Mouse (Mus musculus) hindbrain, postnatal 0 days (tissue): Measurements from ENCODE around the gene Rab3d. TPM values are rescaled to one million over a fixed set of nuclear protein-coding genes. Genes with fewer than 3 reads are reported as not detected.

Experiments used
- ATAC-seq: fragments of 200-750 bp; cut with Nextera tagmentation; 2 replicates; pipeline ENCODE4 v1.8.0; 2017; ENCODE audit warnings: mild to moderate bottlenecking, moderate TSS enrichment, moderate library complexity
- DNase-seq: peaks from one replicate; pipeline ENCODE4 v3.0.0-alpha.2; 2015; ENCODE audit warnings: low spot score
- H3K27ac ChIP-seq: fragments of 300-500 bp; sonication (generic); 2 replicates; pipeline ENCODE4 v1.5.1; 2014; ENCODE audit warnings: mild to moderate bottlenecking
- H3K27me3 ChIP-seq: fragments of 300-500 bp; sonication (generic); 2 replicates; pipeline ENCODE4 v1.6.1; 2014; ENCODE audit warnings: low read length, mixed read lengths; ENCODE audit not compliant: insufficient read depth
- H3K36me3 ChIP-seq: fragments of 300-500 bp; sonication (generic); 2 replicates; pipeline ENCODE4 v1.6.1; 2014; ENCODE audit warnings: low read length, mixed read lengths; ENCODE audit not compliant: insufficient read depth
- H3K4me1 ChIP-seq: fragments of 300-500 bp; sonication (generic); 2 replicates; pipeline ENCODE4 v1.6.1; 2014; ENCODE audit warnings: antibody characterized with exemption, low read length, mixed read lengths; ENCODE audit not compliant: insufficient read depth
- H3K4me2 ChIP-seq: fragments of 300-500 bp; sonication (generic); 2 replicates; pipeline ENCODE4 v1.6.1; 2014; ENCODE audit warnings: low read depth, mild to moderate bottlenecking, low read length, moderate library complexity, mixed read lengths
- H3K4me3 ChIP-seq: fragments of 300-500 bp; sonication (generic); 2 replicates; pipeline ENCODE4 v1.5.1; 2014; ENCODE audit warnings: low read length
- H3K9ac ChIP-seq: fragments of 300-500 bp; sonication (generic); replicated peaks from 2 replicates; pipeline ENCODE4 v1.6.1; 2014; ENCODE audit warnings: mild to moderate bottlenecking, low read length, moderate library complexity, mixed read lengths
- H3K9me3 ChIP-seq: fragments of 300-500 bp; sonication (generic); 2 replicates; pipeline ENCODE4 v1.6.1; 2016; ENCODE audit warnings: low read length, mixed read lengths
- CTCF ChIP-seq: IDR thresholded peaks from 2 replicates; pipeline ENCODE4 v1.5.1; 2016; ENCODE audit warnings: antibody characterized with exemption, control low read depth, low read depth
- WGBS: fragments of 180-500 bp; shearing (Covaris S2); extraction: QIAGEN DNeasy Blood & Tissue Kit; methylation state at CpG from one replicate; pipeline ENCODE4 v1.1.7; 2014; 5-methylcytosine and 5-hydroxymethylcytosine counted together
- polyA plus RNA-seq: library from polyadenylated mRNA; unstranded; fragments of >200 nt; fragmentation: Nextera tagmentation; extraction: Ambion mirVana; gene quantifications from 2 replicates; pipeline ENCODE4 v1.2.1, GENCODE M21; 2015
- total RNA-seq: library from RNA; depleted of rRNA; stranded (reverse); fragments of >200 nt; gene quantifications from 2 replicates; pipeline ENCODE4 v1.2.3, GENCODE M21; 2014

The Rab3d gene
- total and polyA plus RNA-seq, 2 experiments from 2014 or later = 20.3 to 28.6 TPM

DNA sequence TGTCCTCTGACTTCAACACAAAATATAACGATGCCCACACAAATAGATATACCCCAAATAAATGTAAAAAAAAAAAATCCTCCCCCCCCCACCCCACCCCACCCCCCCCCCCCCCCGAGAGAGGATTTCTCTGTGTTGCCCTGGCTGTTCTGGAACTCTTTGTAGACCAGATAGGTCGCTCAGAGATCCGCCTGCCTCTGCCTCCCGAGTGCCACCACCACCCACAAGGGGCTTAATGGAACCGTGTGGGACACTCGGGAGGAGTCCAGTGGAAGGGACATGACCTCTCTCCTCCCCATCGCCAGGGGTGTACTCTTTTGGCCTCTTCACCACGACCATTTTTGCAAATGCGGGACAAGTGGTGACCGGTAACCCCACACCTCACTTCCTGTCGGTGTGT is 25.1 kb upstream of the Rab3d start:
- Histone ChIP-seq H3K27me3 (no peaks in the 10 kb centered on the region), H3K27ac (no peak overlapping the region), H3K4me2 (no peak overlapping the region), H3K4me1 (peaks cover 5% of the 10 kb centered on the region; the same call in 1 of the 2 replicates), H3K36me3 (peaks cover 16% of the 10 kb centered on the region; the same call in 1 of the 2 replicates), H3K4me3 (no peak overlapping the region), H3K9me3 (no peaks in the 10 kb centered on the region), H3K9ac (no peak overlapping the region)
- TF ChIP-seq CTCF = no peak
- WGBS = 81% methylated on average over 11 of the region's 12 CpGs
- ATAC-seq = no peak
- DNase-seq = no peak

GRCm38 (mm10) chr9:21938234-21938855 is 20.4 kb upstream of the Rab3d start:
- no peak for TF ChIP-seq CTCF
- H3K4me1 ChIP-seq = peaks cover 6% of the 10 kb centered on the region; the same call in 1 of the 2 replicates
- no peak for DNase-seq
- H3K27me3 ChIP-seq = no peaks in the 10 kb centered on the region
- H3K9me3 ChIP-seq = no peaks in the 10 kb centered on the region
- H3K27ac ChIP-seq = no peak overlapping the region
- no peak overlapping the region for H3K9ac ChIP-seq
- peak overlapping the region; percentile 68 for H3K4me2 ChIP-seq
- no peak for ATAC-seq
- peak overlapping the region; percentile 67 for H3K4me3 ChIP-seq
- 85% methylated on average over 4 of the region's 4 CpGs for WGBS
- H3K36me3 ChIP-seq = peaks cover 9% of the 10 kb centered on the region; the same call in 1 of the 2 replicates

- Histone ChIP-seq H3K27me3 (no peaks in the 10 kb centered on the region), H3K4me3 (peak overlapping the region; percentile 67)
Measured at GRCm38 (mm10) chr9:21937711-21938175, 19.8 kb upstream of the Rab3d start.

DNA sequence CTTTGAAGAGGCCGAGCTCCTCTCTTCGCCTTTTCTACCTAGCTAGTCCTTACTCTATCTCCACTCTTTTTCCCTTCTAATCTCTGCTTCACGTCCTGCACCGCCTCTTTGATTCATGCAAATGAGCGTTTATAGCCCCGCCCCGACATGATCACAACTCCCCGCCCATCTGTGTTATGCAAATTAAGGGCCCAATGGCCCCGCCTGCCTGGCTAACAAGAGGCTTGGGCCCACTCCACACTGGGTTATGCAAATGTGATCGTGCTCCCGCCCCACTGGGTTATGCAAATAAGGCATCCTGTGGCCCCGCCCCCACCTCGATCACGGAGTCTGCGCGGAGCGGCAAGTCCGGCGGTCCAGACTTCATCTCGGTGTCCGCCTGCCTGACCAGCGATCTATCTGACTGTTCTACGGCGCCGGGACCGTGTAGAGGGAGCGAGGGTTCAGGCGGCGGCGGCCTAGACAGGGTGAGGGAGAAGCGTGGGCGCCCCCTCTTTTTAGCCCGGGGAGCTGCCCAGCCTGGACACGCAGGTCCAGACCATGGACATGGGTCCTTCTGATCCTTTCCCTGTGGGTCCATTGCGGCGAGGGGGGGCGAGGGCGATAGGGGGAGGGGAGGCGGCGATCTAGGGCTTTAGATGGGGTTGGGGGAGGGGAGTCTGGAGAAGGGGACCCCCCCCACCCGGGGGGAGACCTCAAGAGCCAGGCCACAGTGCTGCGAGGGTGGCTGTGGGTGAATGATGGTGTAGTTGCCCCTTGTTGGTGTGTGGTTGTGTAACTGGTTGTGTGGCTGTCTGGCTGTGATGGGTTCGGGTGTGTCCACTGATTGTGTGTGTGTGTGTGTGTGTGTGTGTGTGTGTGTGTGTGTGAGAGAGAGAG is 18.9 kb upstream of the Rab3d start, which contains the start of gene Plppr2:
TSS of gene Plppr2 (plus strand) at position 342 of the 879 bp plus-strand sequence.
- peak within 1 kb of the TSS; percentile 67 for H3K4me3 ChIP-seq
- DNase-seq = peak; percentile 99
- no peak for TF ChIP-seq CTCF
- no peaks in the 10 kb centered on the region for H3K27me3 ChIP-seq
- H3K4me1 ChIP-seq = peaks cover 6% of the 10 kb centered on the region; the same call in 1 of the 2 replicates
- peak within 1 kb of the TSS; percentile 83 for H3K27ac ChIP-seq
- peaks cover 9% of the 10 kb centered on the region; the same call in 1 of the 2 replicates for H3K36me3 ChIP-seq
- 1% methylated on average over 38 of the region's 43 CpGs for WGBS
- peak within 1 kb of the TSS; percentile 68 for H3K4me2 ChIP-seq
- peak; percentile 96 for ATAC-seq
- H3K9ac ChIP-seq = peak within 1 kb of the TSS; percentile 87
- H3K9me3 ChIP-seq = no peaks in the 10 kb centered on the region

More at GRCm38 (mm10) chr9:21937711-21938175, 19.8 kb upstream of the Rab3d start:
- Histone ChIP-seq H3K36me3 (peaks cover 9% of the 10 kb centered on the region; the same call in 1 of the 2 replicates), H3K9ac (peak overlapping the region; percentile 87), H3K9me3 (no peaks in the 10 kb centered on the region), H3K4me2 (peak overlapping the region; percentile 68), H3K27ac (peak overlapping the region; percentile 83; the same call in 1 of the 2 replicates), H3K4me1 (peaks cover 6% of the 10 kb centered on the region; the same call in 1 of the 2 replicates)
- TF ChIP-seq CTCF = no peak
- WGBS = 48% methylated on average over 4 of the region's 4 CpGs
- peak; percentile 20 for ATAC-seq
- peak; percentile 27 for DNase-seq

- Histone ChIP-seq H3K9me3 (no peaks in the 10 kb centered on the region), H3K36me3 (peaks cover 7% of the 10 kb centered on the region; the same call in 1 of the 2 replicates), H3K27me3 (no peaks in the 10 kb centered on the region), H3K4me3 (no peak overlapping the region), H3K4me2 (no peak overlapping the region), H3K9ac (no peak overlapping the region), H3K4me1 (peaks cover 6% of the 10 kb centered on the region; the same call in 1 of the 2 replicates), H3K27ac (no peak overlapping the region)
- DNase-seq (no peak), ATAC-seq (no peak)
- TF ChIP-seq CTCF = no peak
- 81% methylated on average over 7 of the region's 7 CpGs for WGBS
Measured at GRCm38 (mm10) chr9:21935466-21936131, 17.6 kb upstream of the Rab3d start.

DNA sequence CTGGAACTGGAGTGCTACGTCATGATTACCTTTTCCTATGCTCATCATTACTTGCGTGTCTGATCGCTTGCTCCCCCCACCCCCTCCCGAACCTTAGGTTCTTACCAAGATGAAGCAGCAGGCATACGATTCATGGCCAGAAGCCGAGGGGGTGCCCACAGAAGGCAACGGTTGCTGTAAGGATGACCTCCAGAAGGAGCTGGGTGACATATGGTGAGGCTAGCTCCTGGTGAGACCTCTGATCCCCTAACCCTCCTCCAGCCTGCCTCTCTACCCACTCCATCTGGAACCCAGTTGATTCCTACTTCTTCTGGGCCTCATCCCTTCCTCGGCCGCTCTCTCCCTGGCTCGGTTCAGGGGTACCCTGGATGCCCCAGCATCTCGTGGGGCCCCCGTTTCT is 16.0 kb upstream of the Rab3d start:
- 83% methylated on average over 12 of the region's 12 CpGs for WGBS
- no peak overlapping the region for H3K4me3 ChIP-seq
- peaks cover 6% of the 10 kb centered on the region; the same call in 1 of the 2 replicates for H3K4me1 ChIP-seq
- DNase-seq (no peak), ATAC-seq (no peak)
- H3K27me3 ChIP-seq = no peaks in the 10 kb centered on the region
- H3K9ac ChIP-seq = no peak overlapping the region
- H3K4me2 ChIP-seq = no peak overlapping the region
- no peaks in the 10 kb centered on the region for H3K9me3 ChIP-seq
- TF ChIP-seq CTCF = no peak
- no peak overlapping the region for H3K27ac ChIP-seq
- no peaks in the 10 kb centered on the region for H3K36me3 ChIP-seq
